Comparison of ENCODE assay signal across 26 mouse cellular contexts in the genomic region with DNA sequence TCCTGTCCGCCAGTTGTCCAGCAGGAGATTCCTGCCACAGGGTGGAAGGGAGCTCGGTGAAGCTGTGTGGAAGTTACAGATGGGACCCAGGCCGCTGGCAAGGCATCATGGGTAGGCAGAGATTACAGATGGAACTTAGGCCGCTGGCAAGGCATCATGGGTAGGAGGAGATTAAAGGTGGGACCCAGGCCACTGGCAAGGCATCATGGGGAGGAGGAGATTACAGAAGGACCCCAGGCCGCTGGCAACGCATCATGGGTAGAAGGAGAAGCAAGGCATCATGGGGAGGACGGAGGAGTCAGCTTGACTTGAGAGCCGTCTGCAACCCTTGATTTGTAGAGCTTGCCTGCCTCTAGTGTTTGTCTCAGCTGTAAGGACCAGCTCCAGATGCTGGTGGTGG.
"Had no signal": no experiment of that assay in that cellular context is flagged by ENCODE, and none has a peak within 500 bp of the region (broad histone marks: within the 10 kb centered on the region; RNA-seq: fewer than 3 reads in every experiment).

No protein-coding gene starts in this region.

- H3K9ac ChIP-seq: heart, embryonic 13.5 days; heart, embryonic 15.5 days; hindbrain, embryonic 13.5 days; hindbrain, embryonic 15.5 days; kidney, embryonic 15.5 days; limb, embryonic 12.5 days; liver, embryonic 13.5 days had no signal

- H3K36me3 ChIP-seq: heart, embryonic 13.5 days; heart, embryonic 15.5 days; hindbrain, embryonic 13.5 days; hindbrain, embryonic 15.5 days; kidney, embryonic 15.5 days; limb, embryonic 10.5 days; limb, embryonic 12.5 days; liver, embryonic 13.5 days had no signal

- H3K4me3 ChIP-seq: heart, adult 2 months; heart, embryonic 13.5 days; heart, embryonic 15.5 days; hindbrain, embryonic 13.5 days; hindbrain, embryonic 15.5 days; kidney, embryonic 15.5 days; layer of hippocampus, adult 2 months; left cerebral cortex, adult 2 months; limb, embryonic 10.5 days; limb, embryonic 12.5 days; liver, embryonic 13.5 days had no signal

- H3K4me1 ChIP-seq: heart, embryonic 15.5 days; liver, embryonic 13.5 days had no signal

- H3K4me2 ChIP-seq: heart, embryonic 11.5 days; heart, embryonic 13.5 days; heart, embryonic 15.5 days; hindbrain, embryonic 13.5 days; hindbrain, embryonic 15.5 days; kidney, embryonic 15.5 days; limb, embryonic 12.5 days; liver, embryonic 11.5 days; liver, embryonic 13.5 days had no signal

- H3K27me3 ChIP-seq: heart, embryonic 13.5 days; heart, embryonic 15.5 days; hindbrain, embryonic 15.5 days; kidney, embryonic 15.5 days; liver, embryonic 13.5 days had no signal

- H3K27ac ChIP-seq: heart, adult 2 months; heart, embryonic 13.5 days; heart, embryonic 15.5 days; hindbrain, embryonic 13.5 days; hindbrain, embryonic 15.5 days; hindbrain, postnatal 0 days; kidney, embryonic 15.5 days; kidney, postnatal 0 days; layer of hippocampus, adult 2 months; left cerebral cortex, adult 2 months; limb, embryonic 10.5 days; limb, embryonic 12.5 days; liver, embryonic 13.5 days had no signal

- H3K9me3 ChIP-seq: heart, embryonic 13.5 days; heart, embryonic 15.5 days; hindbrain, embryonic 13.5 days; hindbrain, embryonic 15.5 days; kidney, embryonic 15.5 days; limb, embryonic 10.5 days; limb, embryonic 12.5 days; liver, embryonic 13.5 days had no signal

- DNase-seq: gastrocnemius, postnatal 14 days; gastrocnemius, postnatal 36 days; heart, adult 11 months; heart, adult 2 months; heart, postnatal 14 days; heart, postnatal 36 days; kidney, adult 11 months; kidney, adult 2 months; kidney, adult 9 months; kidney, postnatal 25 days; liver; liver, embryonic 13.5 days had no signal

- ATAC-seq: intestine, embryonic 16.5 days had no signal
